Mouse (Mus musculus) large intestine, adult 2 months (tissue): ENCODE results near the gene Strbp. TPM values are rescaled to one million over a fixed set of nuclear protein-coding genes. Genes with fewer than 3 reads are reported as not detected.

Source experiments
- DNase-seq: peaks from one replicate; pipeline ENCODE4 v3.0.0-alpha.2; 2012; ENCODE audit warnings: low read depth, low spot score
- WGBS: fragments of 180-500 bp; shearing (Covaris S2); methylation state at CpG from one replicate; pipeline ENCODE4 v1.1.7; 2018; 5-methylcytosine and 5-hydroxymethylcytosine counted together
- polyA plus RNA-seq: library from polyadenylated mRNA; depleted of rRNA; stranded (reverse); fragments of >200 nt; gene quantifications from 2 replicates; pipeline ENCODE4 v1.2.3, GENCODE M21; 2012

Gene Strbp
- polyA plus RNA-seq, 1 experiment, result 4.2 TPM

DNA sequence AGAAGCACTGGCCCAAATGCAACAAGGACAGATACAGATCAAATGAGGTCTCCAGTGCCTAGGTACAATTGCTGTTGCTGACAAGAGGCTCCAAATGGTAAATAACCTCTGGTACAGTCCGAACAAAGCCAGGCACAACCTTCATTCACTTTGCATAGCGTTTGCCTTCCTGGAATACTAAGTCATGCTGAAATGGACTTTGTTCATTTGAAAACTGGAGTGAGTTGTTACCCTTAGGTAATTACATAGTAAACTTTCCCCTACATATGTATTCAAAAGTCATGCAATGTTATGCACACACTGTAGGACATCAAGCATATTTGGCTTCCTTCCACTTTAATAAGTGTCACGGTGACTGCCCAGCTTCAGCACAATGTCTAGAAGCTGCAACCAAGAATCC is 5.2 kb upstream of the Strbp start:
- WGBS, result 33% methylated on average over 3 of the region's 3 CpGs

GRCm38 (mm10) chr2:37704141-37704760 is 592 bp upstream of the Strbp start:
- 11% methylated on average over 4 of the region's 4 CpGs for WGBS
- no peak for DNase-seq

More for the DNA sequence above, 5.2 kb upstream of the Strbp start:
- peak; percentile 62 for DNase-seq

DNA sequence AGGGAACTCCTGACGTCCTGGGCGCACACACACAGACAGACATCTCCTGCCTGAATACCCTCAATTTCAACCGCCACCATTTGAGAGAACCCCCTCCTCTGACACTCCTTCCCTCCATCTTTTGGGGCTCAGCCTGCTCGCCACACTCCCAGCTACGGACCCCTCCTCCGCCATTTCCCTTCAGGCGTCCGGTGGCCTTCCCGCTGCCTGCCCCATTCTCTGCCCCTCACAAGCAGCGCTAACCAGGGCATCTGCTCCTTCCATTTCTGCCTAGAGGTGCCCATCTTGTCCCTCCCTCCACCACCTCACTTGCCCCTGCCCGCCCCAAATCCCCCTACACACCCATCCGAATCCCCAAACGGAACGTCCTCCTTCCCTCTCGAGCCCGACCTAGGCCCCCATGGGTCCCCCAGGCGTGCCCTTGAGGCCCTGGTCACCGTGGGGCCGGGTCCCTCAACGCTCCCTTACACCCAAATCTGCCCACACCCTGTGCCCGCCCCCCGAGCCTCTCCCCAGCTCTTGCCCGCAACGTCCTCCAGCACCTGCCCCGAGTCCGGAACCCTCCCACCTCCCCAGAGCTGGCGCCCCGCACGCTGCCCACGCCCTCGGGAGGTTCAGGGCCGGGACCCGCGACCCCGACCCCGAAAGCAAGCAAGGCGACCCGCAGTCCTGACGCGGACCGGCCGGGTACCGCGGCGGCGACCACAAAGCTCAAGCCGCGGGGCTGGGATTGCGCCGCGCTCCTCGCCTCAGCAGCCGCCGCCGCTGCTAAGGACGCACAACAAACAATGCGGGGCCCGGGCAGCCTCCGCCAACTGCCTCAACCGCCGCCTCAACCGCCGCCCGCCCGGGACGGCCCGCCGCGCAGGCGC is 1.1 kb downstream of the Strbp start:
- DNase-seq, result no peak

DNA sequence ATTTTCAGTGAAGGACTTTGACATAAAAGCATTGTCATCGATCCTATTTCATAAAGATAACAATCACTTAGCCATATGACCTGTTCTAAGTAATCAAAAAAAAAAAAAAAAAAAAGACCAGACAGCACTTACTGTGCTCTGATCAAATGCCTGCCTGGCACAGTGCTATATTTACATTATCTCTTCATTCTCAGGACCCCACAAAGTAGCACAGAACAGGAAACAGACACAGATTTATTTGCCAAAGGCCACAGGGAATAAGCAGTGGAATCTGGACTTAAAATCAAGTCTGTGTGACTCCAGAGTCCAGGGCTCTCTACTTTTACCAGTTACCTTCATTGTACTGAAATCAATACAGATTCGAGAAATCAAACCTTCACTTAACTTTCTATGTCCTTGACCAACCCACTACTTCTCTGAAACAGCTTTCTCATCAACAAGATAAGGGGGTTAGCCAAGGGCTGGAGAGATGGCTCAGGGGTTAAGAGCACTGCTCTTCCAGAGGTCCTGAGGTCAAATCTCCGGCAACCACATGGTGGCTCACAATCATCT is 14.5 kb downstream of the Strbp start:
- no peak for DNase-seq
- 37% methylated on average over 3 of the region's 3 CpGs for WGBS

More for the DNA sequence above, 1.1 kb downstream of the Strbp start:
- 2% methylated on average over 69 of the region's 70 CpGs for WGBS

DNA sequence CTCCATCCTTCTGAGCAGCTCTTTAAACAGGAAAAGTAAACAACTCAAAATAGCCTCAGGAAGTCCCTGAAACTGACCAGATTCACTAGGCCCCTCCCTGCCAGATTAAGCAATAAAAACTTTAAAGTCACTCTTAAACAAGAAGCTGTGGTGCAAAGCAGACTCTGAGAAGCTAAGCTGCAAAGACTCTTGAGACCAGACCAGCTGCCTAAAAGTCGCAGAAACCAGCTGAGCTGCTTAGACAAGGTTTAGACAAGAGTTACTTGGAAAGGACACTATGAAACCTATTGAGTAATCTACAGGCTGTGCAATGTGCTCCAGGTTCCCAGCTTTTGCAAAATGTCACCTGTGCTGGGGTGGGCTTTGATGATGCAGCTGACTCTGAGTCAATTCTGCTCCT is 16.6 kb downstream of the Strbp start:
- WGBS, result 75% methylated on average over 1 of the region's 1 CpGs
- DNase-seq, result no peak

- WGBS, result 91% methylated on average over 1 of the region's 1 CpGs
- DNase-seq, result no peak
Measured at GRCm38 (mm10) chr2:37684864-37685263, 18.8 kb downstream of the Strbp start.

DNA sequence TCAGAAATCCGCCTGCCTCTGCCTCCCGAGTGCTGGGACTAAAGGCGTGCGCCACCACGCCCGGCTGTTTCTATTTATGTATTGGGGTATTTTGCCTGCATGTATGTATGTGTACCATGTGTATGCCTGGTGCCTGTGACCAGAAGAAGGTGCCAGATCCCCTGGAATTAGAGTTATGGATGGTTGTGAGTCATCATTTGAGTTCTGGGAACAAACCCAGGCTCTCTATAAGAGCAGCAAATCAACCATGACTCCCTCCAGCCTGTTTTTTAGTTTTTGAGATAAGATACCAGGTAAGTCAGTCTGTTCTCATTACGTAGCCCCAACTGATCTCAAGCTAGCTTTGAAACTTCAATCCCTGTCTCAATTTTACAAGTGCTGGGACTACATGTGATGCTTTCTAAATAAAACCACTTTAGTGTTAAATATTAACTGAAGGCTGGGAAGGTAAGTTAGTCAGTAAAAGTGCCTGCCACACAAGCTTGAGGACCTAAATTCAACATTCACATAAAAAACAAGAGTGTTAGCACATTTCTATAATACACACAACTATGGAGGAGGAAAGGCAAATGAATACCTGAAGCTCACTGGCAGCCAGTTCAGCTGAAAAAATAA is 21.4 kb downstream of the Strbp start:
- no peak for DNase-seq

GRCm38 (mm10) chr2:37651086-37651485 is 52.6 kb downstream of the Strbp start:
- DNase-seq, result no peak
- 51% methylated on average over 1 of the region's 1 CpGs for WGBS

More for the DNA sequence above, 21.4 kb downstream of the Strbp start:
- 82% methylated on average over 7 of the region's 7 CpGs for WGBS

GRCm38 (mm10) chr2:37649590-37649989 is 54.1 kb downstream of the Strbp start:
- no peak for DNase-seq
- 64% methylated on average over 2 of the region's 2 CpGs for WGBS

DNA sequence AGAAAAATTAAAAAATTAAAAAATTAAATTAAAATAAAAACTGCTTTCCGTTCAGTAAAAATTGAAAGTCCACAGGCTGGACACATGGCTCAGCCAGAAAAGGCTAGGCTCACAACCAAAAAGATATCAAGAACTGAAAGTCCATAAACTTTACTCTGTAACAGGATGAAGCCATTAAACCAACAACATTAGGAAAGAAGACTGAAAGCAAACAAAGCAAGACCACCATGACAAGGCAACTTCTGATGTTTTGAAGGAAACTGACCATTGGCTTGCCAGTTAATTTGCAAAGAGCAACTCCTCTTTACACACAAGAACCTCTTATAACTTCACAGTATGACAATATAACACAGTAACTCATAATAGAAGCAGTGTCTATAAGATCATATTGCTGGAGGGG is 54.7 kb downstream of the Strbp start:
- no peak for DNase-seq
- 71% methylated on average over 1 of the region's 1 CpGs for WGBS

DNA sequence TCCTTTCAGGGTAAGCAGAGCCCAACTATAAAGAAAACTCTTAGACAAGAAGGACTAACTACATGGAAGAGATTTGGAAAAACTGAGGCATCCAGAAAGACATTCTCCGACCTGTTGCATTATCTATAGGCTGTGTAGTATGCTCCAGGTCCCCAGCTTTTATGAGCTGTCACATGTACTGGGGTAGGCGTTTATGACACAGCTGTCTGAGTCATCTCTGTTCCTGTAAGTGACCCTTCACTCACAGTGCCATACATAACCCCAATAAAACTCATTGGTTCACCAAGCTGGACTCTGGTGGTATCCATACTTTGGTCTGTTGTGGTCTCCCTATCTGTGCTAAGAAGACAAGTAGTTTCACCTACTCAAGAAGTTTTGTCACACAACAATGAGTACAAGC is 80.3 kb downstream of the Strbp start:
- peak; percentile 33 for DNase-seq
- WGBS, result 37% methylated on average over 2 of the region's 2 CpGs

DNA sequence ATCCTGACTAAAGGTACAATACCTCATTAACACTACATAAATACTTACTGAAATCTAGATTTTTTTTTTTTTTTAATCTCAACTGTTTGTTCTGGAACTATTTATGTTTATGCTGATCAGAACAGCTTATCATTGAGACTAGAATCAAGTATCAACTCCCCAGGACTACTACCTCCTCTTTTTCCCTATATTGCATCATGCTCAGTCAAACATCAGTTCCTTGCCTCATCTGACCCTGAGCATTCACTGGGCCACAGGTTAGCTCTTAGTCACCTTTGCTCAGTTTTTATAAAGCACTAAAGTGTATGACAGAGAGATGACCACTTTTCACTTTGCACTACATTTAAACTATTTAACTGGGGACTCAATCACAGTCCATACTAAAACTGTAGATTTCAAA is 115.7 kb downstream of the Strbp start:
- DNase-seq, result no peak

DNA sequence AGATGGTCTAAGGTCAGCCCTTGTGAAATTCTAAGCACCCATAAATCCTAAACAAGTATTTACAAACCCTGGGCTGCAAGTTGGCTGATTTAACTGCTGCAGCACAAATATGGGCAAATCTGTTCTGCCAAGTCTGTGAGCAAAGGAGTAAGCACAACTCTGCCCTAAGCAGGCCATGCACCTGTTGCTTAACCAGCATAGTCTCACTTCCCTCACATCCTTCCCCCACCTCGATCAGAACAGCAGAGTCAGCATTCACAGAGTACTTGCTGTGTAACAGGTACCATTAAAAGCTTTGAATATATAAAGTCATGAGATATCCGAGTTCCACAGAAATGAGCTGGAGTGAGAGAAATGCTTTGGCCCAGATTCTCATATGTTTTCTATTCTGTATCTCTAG is 125.5 kb downstream of the Strbp start:
- WGBS, result 59% methylated on average over 2 of the region's 2 CpGs
- no peak for DNase-seq

- WGBS, result 90% methylated on average over 1 of the region's 1 CpGs
- DNase-seq, result no peak
Measured at GRCm38 (mm10) chr2:37576661-37577060, 127.0 kb downstream of the Strbp start.

GRCm38 (mm10) chr2:37572141-37572540 is 131.5 kb downstream of the Strbp start:
- no peak for DNase-seq
- 90% methylated on average over 2 of the region's 2 CpGs for WGBS

DNA sequence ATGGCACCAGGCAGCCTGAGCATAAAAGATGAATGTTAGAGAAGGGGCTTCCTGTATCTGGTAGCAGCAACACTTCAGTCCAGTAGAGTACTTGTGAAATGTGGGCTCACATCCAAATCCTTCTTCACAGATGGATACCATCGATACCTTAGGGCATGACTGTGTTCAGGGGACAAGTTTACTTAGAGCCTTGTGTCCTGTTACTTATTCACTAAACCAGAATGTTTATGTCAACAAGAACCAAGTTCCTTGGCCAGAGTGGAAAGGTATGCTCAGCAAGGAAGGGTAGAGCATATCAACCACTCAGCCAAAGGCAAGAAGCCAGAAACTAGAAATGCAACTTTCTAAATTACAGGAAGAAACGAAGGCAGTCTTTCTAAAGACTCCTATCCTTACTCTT is 133.0 kb downstream of the Strbp start:
- WGBS, result 26% methylated on average over 2 of the region's 2 CpGs
- peak; percentile 42 for DNase-seq

DNA sequence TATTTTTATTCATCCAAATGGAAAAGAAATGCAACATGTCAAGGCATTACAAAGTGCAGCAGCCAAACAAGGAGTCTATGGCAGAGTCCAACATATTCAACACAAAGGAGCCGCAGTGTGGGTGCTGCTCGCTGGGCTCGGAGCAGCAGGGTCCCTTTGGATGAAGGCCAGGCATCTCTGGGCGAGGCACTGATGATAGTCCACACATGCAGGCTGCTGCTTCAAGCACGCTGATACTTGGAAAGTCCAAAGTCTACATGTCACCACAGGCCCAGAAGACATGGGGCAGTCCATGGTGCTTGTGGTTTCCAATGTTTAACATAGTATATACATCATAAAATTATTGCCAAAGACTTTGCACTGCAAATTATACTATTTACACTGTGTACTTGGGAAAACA is 133.8 kb downstream of the Strbp start:
- 14% methylated on average over 5 of the region's 5 CpGs for WGBS
- DNase-seq, result peak; percentile 32

- 70% methylated on average over 1 of the region's 1 CpGs for WGBS
- no peak for DNase-seq
Measured at GRCm38 (mm10) chr2:37566035-37566434, 137.6 kb downstream of the Strbp start.

- 21% methylated on average over 2 of the region's 2 CpGs for WGBS
- no peak for DNase-seq
Measured at GRCm38 (mm10) chr2:37565579-37565978, 138.1 kb downstream of the Strbp start.

GRCm38 (mm10) chr2:37556366-37556765 is 147.3 kb downstream of the Strbp start:
- no peak for DNase-seq
- 92% methylated on average over 2 of the region's 2 CpGs for WGBS
